9 mouse cellular contexts compared by ENCODE assay signal in the genomic region with DNA sequence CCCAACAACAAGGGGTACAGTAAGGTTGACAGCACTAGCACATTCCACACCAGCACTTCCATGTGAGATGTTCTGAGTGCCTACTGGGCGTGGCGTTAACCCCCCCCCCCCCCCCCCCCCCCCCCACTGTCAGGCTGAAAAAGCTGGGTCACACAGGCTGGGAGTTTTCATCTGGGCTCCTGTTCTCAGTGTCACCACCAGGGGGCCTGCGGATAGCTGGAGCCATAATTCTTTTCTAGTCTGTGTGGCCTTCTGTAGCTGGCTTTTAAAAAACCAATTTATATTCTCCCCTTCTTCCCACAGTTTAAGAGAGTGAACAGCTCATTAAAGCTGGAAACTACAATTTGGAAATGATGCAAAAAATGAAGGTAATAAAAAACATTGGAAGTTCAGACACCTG.
A peak's percentile ranks its signal among the peaks of the same experiment; 100 is the strongest.
DNase-seq lines count a peak whose midpoint lies in the region; ATAC-seq and TF ChIP-seq lines count a peak whose summit lies in the region.
"Had no signal": no experiment of that assay in that cellular context is flagged by ENCODE, and none has a peak within 500 bp of the region (broad histone marks: within the 10 kb centered on the region; RNA-seq: fewer than 3 reads in every experiment).

No protein-coding gene starts in this region.

- no peaks in the 10 kb centered on the region for H3K4me1 ChIP-seq in midbrain, embryonic 11.5 days (ENCODE audit: control insufficient read depth, insufficient read depth, low read length)
- H3K4me1 ChIP-seq in midbrain, embryonic 16.5 days (ENCODE audit: control insufficient read depth, insufficient read depth, low read length), result no peaks in the 10 kb centered on the region; the same call in 1 of the 2 replicates
- H3K4me1 ChIP-seq in lung, adult 2 months (ENCODE audit: control insufficient read depth, insufficient read depth, low read length), result no peaks in the 10 kb centered on the region
- H3K4me1 ChIP-seq: megakaryocyte, embryonic 14.5 days had no signal

- intact Hi-C loops in gastrocnemius, postnatal 14 days (cut with DNase I; ENCODE audit: low total_unique reads), result no loop called here

- no peak overlapping the region for H3K27ac ChIP-seq in midbrain, embryonic 11.5 days (ENCODE audit: low read depth, low read length)
- no peak overlapping the region for H3K27ac ChIP-seq in midbrain, embryonic 16.5 days (ENCODE audit: low read length)

- H3K9ac ChIP-seq in midbrain, embryonic 11.5 days (ENCODE audit: low read length), result no peak overlapping the region
- H3K9ac ChIP-seq in midbrain, embryonic 16.5 days (ENCODE audit: low read depth, low read length), result no peak overlapping the region

- no peaks in the 10 kb centered on the region for H3K9me3 ChIP-seq in midbrain, embryonic 11.5 days (ENCODE audit: control insufficient read depth, low read length)
- no peaks in the 10 kb centered on the region for H3K9me3 ChIP-seq in midbrain, embryonic 16.5 days (replicated peaks; ENCODE audit: control insufficient read depth, low read length, poor library complexity, severe bottlenecking)
- H3K9me3 ChIP-seq: megakaryocyte, embryonic 14.5 days had no signal

- no peak overlapping the region for H3K4me2 ChIP-seq in midbrain, embryonic 11.5 days
- no peak overlapping the region for H3K4me2 ChIP-seq in midbrain, embryonic 16.5 days (ENCODE audit: low read length)

- no peaks in the 10 kb centered on the region for H3K36me3 ChIP-seq in midbrain, embryonic 11.5 days (ENCODE audit: control insufficient read depth, insufficient read depth, low read length)
- no peaks in the 10 kb centered on the region; the same call in 1 of the 2 replicates for H3K36me3 ChIP-seq in midbrain, embryonic 16.5 days (ENCODE audit: control insufficient read depth, insufficient read depth, low read length)

- no peak overlapping the region for H3K4me3 ChIP-seq in midbrain, embryonic 11.5 days (ENCODE audit: low read depth, low read length)
- no peak overlapping the region for H3K4me3 ChIP-seq in midbrain, embryonic 16.5 days (ENCODE audit: low read depth, low read length)
- no peak overlapping the region for H3K4me3 ChIP-seq in lung, adult 2 months (replicated peaks; ENCODE audit: extremely low read depth, low read depth, low read length)
- H3K4me3 ChIP-seq: megakaryocyte, embryonic 14.5 days had no signal

- no peak for ATAC-seq in midbrain, embryonic 11.5 days (ENCODE audit: low FRiP score)
- ATAC-seq in midbrain, embryonic 16.5 days, result no peak

- no peaks in the 10 kb centered on the region for H3K27me3 ChIP-seq in midbrain, embryonic 11.5 days (ENCODE audit: control insufficient read depth, insufficient read depth, low read length)
- H3K27me3 ChIP-seq in midbrain, embryonic 16.5 days (ENCODE audit: control insufficient read depth, insufficient read depth, low read depth, low read length), result no peaks in the 10 kb centered on the region
- H3K27me3 ChIP-seq: megakaryocyte, embryonic 14.5 days had no signal

- peak; percentile 59 for TF ChIP-seq CTCF in lung, adult 2 months (IDR thresholded peaks at IDR 0.05; ENCODE audit: insufficient read depth, low read length)

- DNase-seq in adrenal gland, adult (ENCODE audit: inconsistent age in 2 of 2, low spot score in 1 of 2), result peak; percentile 24 to 72
- no peak for DNase-seq in adrenal gland, adult 8-10 months
- peak; percentile 90 for DNase-seq in midbrain, embryonic 11.5 days (ENCODE audit: low spot score, missing footprints)
- peak; percentile 26 for DNase-seq in cerebellum, adult 8-10 months
- peak; percentile 50 for DNase-seq in gastrocnemius, postnatal 14 days
- DNase-seq in lung, adult 2 months, result peak; percentile 29
- DNase-seq in right cerebral cortex, postnatal 4 days, result peak; percentile 68

- TF ChIP-seq POLR2A in lung, adult 2 months (IDR thresholded peaks at IDR 0.05; ENCODE audit: borderline replicate concordance, extremely low read depth, low read depth, low read length), result no peak

- WGBS in midbrain, embryonic 11.5 days, result 12% methylated on average over 3 of the region's 3 CpGs
- 6% methylated on average over 2 of the region's 3 CpGs for WGBS in midbrain, embryonic 16.5 days
- 4% methylated on average over 3 of the region's 3 CpGs for WGBS in lung, adult 2 months
